Mouse (Mus musculus): ENCODE results near the gene Tesc.

DNA sequence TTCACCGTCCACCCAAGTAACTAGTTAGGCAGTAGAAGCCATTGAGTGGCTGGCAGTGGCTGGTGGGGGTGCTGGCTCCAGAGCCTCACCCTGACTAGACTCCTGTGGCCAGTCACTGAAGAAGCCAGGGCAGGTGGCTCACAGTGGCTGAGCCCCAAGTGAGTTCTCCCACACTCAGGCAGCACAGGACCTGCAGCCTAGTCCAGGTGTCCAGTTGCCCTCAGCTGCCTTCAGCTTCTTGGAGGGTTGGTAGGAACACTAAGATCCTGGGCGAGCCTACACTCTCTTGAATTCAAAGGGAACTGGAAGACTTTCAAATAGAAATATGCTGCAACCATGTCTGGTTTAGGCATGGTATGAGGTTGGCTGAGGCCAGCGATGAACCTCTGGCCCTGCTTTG, 39.7 kb upstream of the Tesc start:
- TF ChIP-seq CTCF (IDR thresholded peaks at IDR 0.05; ENCODE audit: extremely low read depth, insufficient read depth, insufficient read length, insufficient replicate concordance): no peak
- TF ChIP-seq POLR2A (IDR thresholded peaks at IDR 0.05; ENCODE audit: low read depth, low read length): no peak

All from spleen, adult 2 months (tissue).